Comparison of ENCODE assay signal across 8 mouse cellular contexts in genomic region chr1:72313399-72314039, GRCm38 (mm10). TPM values are rescaled to one million over a fixed set of nuclear protein-coding genes. Genes with fewer than 3 reads are reported as not detected.
DNase-seq lines count a peak whose midpoint lies in the region; ATAC-seq and TF ChIP-seq lines count a peak whose summit lies in the region.

No protein-coding gene starts in this region.

- no peak overlapping the region for H3K4me3 ChIP-seq in thymus, adult 2 months (ENCODE audit: control insufficient read depth, insufficient read depth, low read length)
- no peak overlapping the region for H3K4me3 ChIP-seq in forebrain, embryonic 16.5 days (replicated peaks; ENCODE audit: low read length)
- H3K4me3 ChIP-seq in heart, embryonic 11.5 days (ENCODE audit: low read depth, low read length): no peak overlapping the region

- H3K4me2 ChIP-seq in forebrain, embryonic 16.5 days (ENCODE audit: low read length): no peak overlapping the region
- H3K4me2 ChIP-seq in heart, embryonic 11.5 days: no peak overlapping the region

- no peak for DNase-seq in frontal cortex, postnatal 36 days (ENCODE audit: low spot score in 2 of 2)
- peak; percentile 40 for DNase-seq in thymus, postnatal 0 days (ENCODE audit: low spot score)
- no peak for DNase-seq in thymus, adult 2 months
- DNase-seq in yolk sac, embryonic 10.5 days (ENCODE audit: low spot score): no peak
- DNase-seq in adrenal gland, adult 2 months: no peak

- TF ChIP-seq POLR2A in thymus, adult 2 months (IDR thresholded peaks at IDR 0.05; ENCODE audit: control insufficient read depth, extremely low read depth, insufficient read depth, low read length, poor library complexity): no peak

- 88% methylated on average over 5 of the region's 5 CpGs for WGBS in thymus, adult 2 months
- WGBS in forebrain, embryonic 16.5 days: 70% methylated on average over 5 of the region's 5 CpGs
- 63% methylated on average over 5 of the region's 5 CpGs for WGBS in heart, embryonic 11.5 days (ENCODE audit: insufficient replicate concordance)

- H3K27me3 ChIP-seq in thymus, adult 2 months (ENCODE audit: control insufficient read depth, insufficient read depth, low read length): no peaks in the 10 kb centered on the region
- H3K27me3 ChIP-seq in forebrain, embryonic 16.5 days (replicated peaks; ENCODE audit: control insufficient read depth, insufficient read depth, low read length): no peaks in the 10 kb centered on the region
- H3K27me3 ChIP-seq in heart, embryonic 11.5 days (ENCODE audit: control insufficient read depth, insufficient read depth, low read length): peaks cover 10% of the 10 kb centered on the region; the same call in 1 of the 2 replicates

- peaks cover 6% of the 10 kb centered on the region; the same call in 1 of the 2 replicates for H3K36me3 ChIP-seq in thymus, adult 2 months (ENCODE audit: control insufficient read depth, insufficient read depth, low read length)
- H3K36me3 ChIP-seq in forebrain, embryonic 16.5 days (ENCODE audit: control insufficient read depth, insufficient read depth): no peaks in the 10 kb centered on the region; the same call in 1 of the 2 replicates
- H3K36me3 ChIP-seq in heart, embryonic 11.5 days (ENCODE audit: control insufficient read depth, insufficient read depth, low read length): no peaks in the 10 kb centered on the region

- H3K9ac ChIP-seq in forebrain, embryonic 16.5 days (replicated peaks; ENCODE audit: low read depth, low read length): no peak overlapping the region
- no peak overlapping the region for H3K9ac ChIP-seq in heart, embryonic 11.5 days (ENCODE audit: low read depth, low read length)

- peak; percentile 62 for ATAC-seq in frontal cortex, adult (ENCODE audit: low TSS enrichment)
- peak; percentile 49; the same call in 1 of the 2 replicates for ATAC-seq in forebrain, embryonic 16.5 days
- no peak for ATAC-seq in heart, embryonic 11.5 days (replicated peaks; ENCODE audit: insufficient number of reproducible peaks, low FRiP score, low TSS enrichment)

- H3K9me3 ChIP-seq in forebrain, embryonic 16.5 days (ENCODE audit: control insufficient read depth, low read length): no peaks in the 10 kb centered on the region
- no peaks in the 10 kb centered on the region for H3K9me3 ChIP-seq in heart, embryonic 11.5 days (replicated peaks; ENCODE audit: control insufficient read depth, low read length)

- H3K27ac ChIP-seq in thymus, adult 2 months (ENCODE audit: control insufficient read depth, insufficient read depth, low read length): no peak overlapping the region
- H3K27ac ChIP-seq in forebrain, embryonic 16.5 days (ENCODE audit: low read length): no peak overlapping the region
- no peak overlapping the region for H3K27ac ChIP-seq in heart, embryonic 11.5 days (ENCODE audit: low read depth, low read length)

- no peak for TF ChIP-seq CTCF in thymus, adult 2 months (IDR thresholded peaks at IDR 0.05; ENCODE audit: borderline replicate concordance, control insufficient read depth, extremely low read depth, insufficient read depth, low read length, poor library complexity)

- H3K4me1 ChIP-seq in thymus, adult 2 months (replicated peaks; ENCODE audit: control insufficient read depth, insufficient read depth, low read length): no peaks in the 10 kb centered on the region
- H3K4me1 ChIP-seq in forebrain, embryonic 16.5 days (replicated peaks; ENCODE audit: control insufficient read depth, insufficient read depth, low read length): peaks cover 3% of the 10 kb centered on the region; the same call in 1 of the 2 replicates
- no peaks in the 10 kb centered on the region for H3K4me1 ChIP-seq in heart, embryonic 11.5 days (ENCODE audit: control insufficient read depth, insufficient read depth, low read length)

RNA-seq across cellular contexts. Expression of gene Xrcc5, which starts 6.3 kb away (rescaled TPM):
- 51.1 and 53.0 TPM in 2 replicates for polyA plus RNA-seq in thymus, postnatal 0 days (2015; fragmentation: Nextera tagmentation; extraction: Ambion mirVana)
- 4.0 and 4.7 TPM in 2 replicates for polyA plus RNA-seq in thymus, adult 2 months (2012; rRNA removed)
- polyA plus RNA-seq in forebrain, embryonic 16.5 days (2015; fragmentation: Nextera tagmentation; extraction: Ambion mirVana): 23.8 and 29.2 TPM in 2 replicates
- 10 to 100 TPM in 1 of 2 experiments, 1 to 10 TPM in 1; 7.4 to 13.3 TPM for total RNA-seq in adrenal gland, adult 2 months (2021)
- 0.33 and 0.63 TPM in 2 replicates for polyA plus RNA-seq in adrenal gland, adult 2 months (2012; rRNA removed)
- 23.7 and 24.5 TPM in 2 replicates for polyA plus RNA-seq in heart, embryonic 11.5 days (2014; fragmentation: Nextera tagmentation; extraction: Ambion mirVana)

RNA-seq across cellular contexts. Expression of gene Tmem169, which starts 29.4 kb away (rescaled TPM):
- polyA plus RNA-seq in thymus, postnatal 0 days (2015; fragmentation: Nextera tagmentation; extraction: Ambion mirVana): 7.1 and 8.0 TPM in 2 replicates
- polyA plus RNA-seq in thymus, adult 2 months (2012; rRNA removed): 0.46 and 0.89 TPM in 2 replicates
- polyA plus RNA-seq in forebrain, embryonic 16.5 days (2015; fragmentation: Nextera tagmentation; extraction: Ambion mirVana): 32.8 and 39.8 TPM in 2 replicates
- total RNA-seq in adrenal gland, adult 2 months (2021): under 1 TPM; 0.66 to 0.75 TPM
- 0.16 and 0.19 TPM in 2 replicates for polyA plus RNA-seq in adrenal gland, adult 2 months (2012; rRNA removed)
- polyA plus RNA-seq in heart, embryonic 11.5 days (2014; fragmentation: Nextera tagmentation; extraction: Ambion mirVana): 0.41 and 0.74 TPM in 2 replicates

RNA-seq across cellular contexts. Expression of gene Pecr, which starts 29.4 kb away (rescaled TPM):
- polyA plus RNA-seq in thymus, postnatal 0 days (2015; fragmentation: Nextera tagmentation; extraction: Ambion mirVana): 15.3 and 15.6 TPM in 2 replicates
- 3.6 TPM in 2 replicates for polyA plus RNA-seq in thymus, adult 2 months (2012; rRNA removed)
- polyA plus RNA-seq in forebrain, embryonic 16.5 days (2015; fragmentation: Nextera tagmentation; extraction: Ambion mirVana): 9.7 and 11.2 TPM in 2 replicates
- 10 to 100 TPM; 20.4 to 33.6 TPM for total RNA-seq in adrenal gland, adult 2 months (2021)
- 6.6 and 7.0 TPM in 2 replicates for polyA plus RNA-seq in adrenal gland, adult 2 months (2012; rRNA removed)
- 20.2 and 20.9 TPM in 2 replicates for polyA plus RNA-seq in heart, embryonic 11.5 days (2014; fragmentation: Nextera tagmentation; extraction: Ambion mirVana)
